Mouse (Mus musculus) small intestine, adult 10 weeks (tissue): ENCODE data around the gene Lbp. TPM values are rescaled to one million over a fixed set of nuclear protein-coding genes. Genes with fewer than 3 reads are reported as not detected.

Experiments used
- polyA plus RNA-seq: library from polyadenylated mRNA; stranded (reverse); fragments of 350-450 nt; fragmentation: Illumina TruSeq; extraction: RNeasy Lipid Tissue Mini Kit (QIAGEN cat#74804); gene quantifications from one replicate; pipeline ENCODE4 v1.2.3, GENCODE M21; 2014; ENCODE audit warnings: low replicate concordance

Gene Lbp
- polyA plus RNA-seq: 0.52 TPM

GRCm38 (mm10) chr2:158305948-158306695 is at the start of gene Lbp:
Gene Lbp, plus strand, starts transcription at chr2:158306493.

GRCm38 (mm10) chr2:158258005-158258418 is 48.3 kb upstream of the Lbp start, which contains the start of gene Bpi:
Gene Bpi, plus strand, starts transcription at chr2:158258094.

GRCm38 (mm10) chr2:158375443-158376122 is 69.3 kb downstream of the Lbp start, which contains the start of gene Snhg11:
Gene Snhg11, plus strand, starts transcription at chr2:158375638.

Other genes with a start within 250 kb of the Lbp start
- 0.67 TPM for gene Tgm2, start 160.1 kb upstream of the Lbp start, polyA plus RNA-seq
- not detected for gene D630003M21Rik, start 77.3 kb upstream of the Lbp start, polyA plus RNA-seq
- gene Bpi, start 48.4 kb upstream of the Lbp start, polyA plus RNA-seq: not detected
- gene Snhg11, start 69.1 kb downstream of the Lbp start, polyA plus RNA-seq: 5.5 TPM
- 34.4 TPM for gene Ralgapb, start 103.4 kb downstream of the Lbp start, polyA plus RNA-seq
- gene Adig, start 196.1 kb downstream of the Lbp start, polyA plus RNA-seq: not detected
- not detected for gene Arhgap40, start 206.3 kb downstream of the Lbp start, polyA plus RNA-seq